Mouse (Mus musculus) spleen, embryonic (tissue): ENCODE measurements around the gene Milr1.
"Not testable (repeated sequence)": the region's sequence is repeated elsewhere in the genome, so short reads cannot be mapped to it uniquely, and the experiment has no call there.

ENCODE experiments used
- CTCF ChIA-PET: fragments of 350-600 bp; sonication (Branson Sonifier 250); formaldehyde crosslinking; loops from one replicate; lab custom pipeline; 2022; lab: Charles Lee

Gene Milr1

GRCm38 (mm10) chr11:106789649-106790048, 38.6 kb downstream of the Milr1 start:
- CTCF ChIA-PET = interaction anchor here (0.6 kb wide), 1 partner anchor 176 kb away, joined by 10 read pairs; no protein-coding TSS in a partner anchor

- CTCF ChIA-PET = no interaction called here
These were observed 42.8 kb downstream of the Milr1 start for GRCm38 (mm10) chr11:106793846-106794245.

DNA sequence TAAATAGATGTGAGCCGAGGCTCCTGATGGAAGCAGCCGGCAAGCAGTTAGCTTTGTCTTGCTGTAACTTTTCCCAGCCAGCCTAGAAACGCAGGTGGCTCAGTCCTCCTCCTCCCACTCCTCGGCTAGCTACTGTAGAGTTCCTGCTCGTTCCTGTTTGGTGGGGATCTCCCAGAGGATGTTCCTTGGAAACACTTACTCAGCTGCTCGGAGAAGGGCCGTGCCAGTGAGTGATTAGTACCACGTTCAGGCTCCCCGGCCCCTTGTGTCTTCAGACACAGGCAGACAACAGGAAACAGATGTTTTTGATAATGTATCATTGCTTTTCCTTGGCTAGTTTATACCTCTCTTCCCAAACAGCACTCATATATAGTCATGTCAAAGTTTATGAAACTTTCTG, 44.7 kb downstream of the Milr1 start:
- CTCF ChIA-PET = no interaction called here

- CTCF ChIA-PET = no interaction called here
These were observed 51.1 kb downstream of the Milr1 start for GRCm38 (mm10) chr11:106802069-106802627.

GRCm38 (mm10) chr11:106807442-106807841, 56.4 kb downstream of the Milr1 start:
- CTCF ChIA-PET = not testable (repeated sequence)

GRCm38 (mm10) chr11:106812410-106813136, 61.5 kb downstream of the Milr1 start:
- CTCF ChIA-PET = no interaction called here

- CTCF ChIA-PET = no interaction called here
These were observed 63.7 kb downstream of the Milr1 start for GRCm38 (mm10) chr11:106814601-106815320.

DNA sequence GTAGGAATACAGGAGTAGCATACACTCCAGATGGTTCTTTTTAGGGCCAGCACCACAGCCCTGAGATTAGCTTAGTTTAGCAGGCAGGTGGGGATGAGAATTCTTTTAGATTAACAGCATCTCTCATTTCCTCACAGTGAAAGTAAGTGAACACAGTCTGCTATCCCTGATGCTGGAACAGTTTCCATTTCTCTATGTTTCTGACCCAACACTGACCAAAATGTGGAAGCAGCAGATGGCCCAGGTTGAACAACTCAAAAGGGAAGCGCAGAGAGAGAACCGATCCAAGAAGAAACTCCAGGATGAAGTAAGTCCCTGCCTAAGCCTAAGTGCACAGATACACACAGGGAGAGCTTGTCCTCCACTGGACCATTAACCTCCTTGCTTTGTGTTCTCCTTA, 64.3 kb downstream of the Milr1 start:
- CTCF ChIA-PET = no interaction called here

DNA sequence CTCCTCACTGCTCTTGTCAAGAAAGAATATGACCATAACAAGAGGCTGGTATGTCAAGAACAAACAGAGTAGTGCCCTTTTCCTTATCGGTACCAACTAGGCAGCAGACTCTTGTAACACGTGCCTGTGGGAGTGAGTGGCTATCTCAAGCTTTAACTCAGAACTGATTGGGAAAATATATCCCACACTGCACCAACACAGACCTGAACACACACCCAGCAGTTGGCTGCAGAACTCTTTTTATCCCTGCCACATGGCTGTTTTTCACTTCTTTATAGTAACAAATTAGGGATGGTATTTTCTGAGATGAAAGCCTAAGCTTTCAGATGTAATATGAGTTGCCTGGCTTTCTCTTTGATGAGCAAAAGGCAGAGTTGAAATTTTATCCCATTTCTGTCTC, 64.7 kb downstream of the Milr1 start:
- CTCF ChIA-PET = no interaction called here

- CTCF ChIA-PET = no interaction called here
These were observed 65.3 kb downstream of the Milr1 start for GRCm38 (mm10) chr11:106816316-106816715.

GRCm38 (mm10) chr11:106817156-106817555, 66.1 kb downstream of the Milr1 start:
- CTCF ChIA-PET = no interaction called here

DNA sequence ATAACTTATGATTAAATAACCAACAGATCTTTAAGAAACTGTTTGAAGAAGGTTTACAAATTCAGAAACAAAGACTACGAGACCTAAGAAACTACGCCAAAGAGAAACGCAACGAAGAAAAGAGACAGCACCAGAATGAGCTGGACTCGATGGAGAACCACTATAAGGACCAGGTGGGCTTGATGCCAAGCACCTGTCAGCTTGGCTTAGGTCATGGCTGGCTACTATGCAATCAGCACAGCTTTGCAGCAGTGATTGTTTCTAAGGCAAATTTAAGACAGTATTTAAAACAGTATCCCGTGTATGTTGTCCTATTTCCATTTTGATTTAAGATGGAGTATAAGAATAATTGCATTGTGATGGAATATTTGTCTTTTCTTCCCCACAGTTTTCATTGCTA, 66.8 kb downstream of the Milr1 start:
- CTCF ChIA-PET = no interaction called here

DNA sequence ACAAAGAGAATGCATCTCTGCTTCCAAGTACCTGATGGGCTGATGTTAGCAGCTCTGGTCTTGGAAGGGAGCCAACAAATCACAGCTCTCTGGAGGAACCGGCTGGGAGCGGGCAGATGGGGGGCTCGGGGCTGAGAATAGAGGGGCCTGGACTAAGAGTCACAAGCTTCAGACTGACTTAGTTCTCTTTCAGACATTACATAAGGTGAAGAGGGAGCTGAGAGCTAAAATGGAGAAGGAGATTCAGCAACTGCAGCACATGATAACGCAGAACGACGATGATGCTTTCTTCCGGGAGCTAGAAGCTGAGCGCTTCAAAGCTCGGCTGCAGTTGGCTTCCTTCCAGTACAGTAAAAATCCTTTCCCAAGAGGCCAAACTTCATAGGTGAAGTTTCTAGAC, 67.3 kb downstream of the Milr1 start:
- CTCF ChIA-PET = no interaction called here
